Mouse (Mus musculus) forebrain, embryonic 15.5 days (tissue): ENCODE data around the gene Vegfa. TPM values are rescaled to one million over a fixed set of nuclear protein-coding genes. Genes with fewer than 3 reads are reported as not detected.
A peak's percentile ranks its signal among the peaks of the same experiment; 100 is the strongest.

Experiments used
- ATAC-seq: fragments of 200-750 bp; cut with Nextera tagmentation; replicated peaks from 2 replicates; pipeline ENCODE4 v1.8.0; 2017; ENCODE audit warnings: mild to moderate bottlenecking, moderate TSS enrichment, moderate library complexity
- H3K27ac ChIP-seq: fragments of 300-500 bp; sonication (generic); replicated peaks from 2 replicates; pipeline ENCODE4 v1.5.1; 2015; ENCODE audit warnings: mild to moderate bottlenecking, inconsistent platforms
- H3K27me3 ChIP-seq: fragments of 300-500 bp; sonication (generic); 2 replicates; pipeline ENCODE4 v1.6.1; 2015; ENCODE audit warnings: inconsistent platforms
- H3K36me3 ChIP-seq: fragments of 300-500 bp; sonication (generic); 2 replicates; pipeline ENCODE4 v1.6.1; 2015; ENCODE audit warnings: mild to moderate bottlenecking, inconsistent platforms
- H3K4me1 ChIP-seq: fragments of 300-500 bp; sonication (generic); 2 replicates; pipeline ENCODE4 v1.6.1; 2015; ENCODE audit warnings: inconsistent platforms
- H3K4me2 ChIP-seq: fragments of 300-500 bp; sonication (generic); replicated peaks from 2 replicates; pipeline ENCODE4 v1.6.1; 2015; ENCODE audit warnings: mild to moderate bottlenecking, inconsistent platforms
- H3K4me3 ChIP-seq: fragments of 300-500 bp; sonication (generic); 2 replicates; pipeline ENCODE4 v1.5.1; 2015; ENCODE audit warnings: mild to moderate bottlenecking, inconsistent platforms
- H3K9ac ChIP-seq: fragments of 300-500 bp; sonication (generic); replicated peaks from 2 replicates; pipeline ENCODE4 v1.6.1; 2015; ENCODE audit warnings: mild to moderate bottlenecking, inconsistent platforms
- H3K9me3 ChIP-seq: fragments of 300-500 bp; sonication (generic); 2 replicates; pipeline ENCODE4 v1.6.1; 2016; ENCODE audit warnings: inconsistent platforms
- WGBS: fragments of 180-500 bp; shearing (Covaris S2); methylation state at CpG from one replicate; pipeline ENCODE4 v1.1.7; 2015; ENCODE audit warnings: mixed read lengths; 5-methylcytosine and 5-hydroxymethylcytosine counted together
- polyA plus RNA-seq: library from polyadenylated mRNA; unstranded; fragments of >200 nt; fragmentation: Nextera tagmentation; extraction: Ambion mirVana; gene quantifications from 2 replicates; pipeline ENCODE4 v1.2.1, GENCODE M21; 2015

The Vegfa gene
- polyA plus RNA-seq, 1 experiment from 2014 or later: 3.1 TPM

- Histone ChIP-seq H3K27ac (no peak overlapping the region), H3K27me3 (no peaks in the 10 kb centered on the region), H3K4me2 (no peak overlapping the region), H3K9ac (no peak overlapping the region), H3K4me1 (no peaks in the 10 kb centered on the region), H3K36me3 (no peaks in the 10 kb centered on the region), H3K4me3 (no peak overlapping the region), H3K9me3 (no peaks in the 10 kb centered on the region)
- no peak for ATAC-seq
- WGBS: 77% methylated on average over 9 of the region's 9 CpGs
These were observed 37.9 kb upstream of the Vegfa start for GRCm38 (mm10) chr17:46070046-46070445.

GRCm38 (mm10) chr17:46063974-46064312 lies 31.8 kb upstream of the Vegfa start:
- H3K27me3 ChIP-seq: no peaks in the 10 kb centered on the region
- H3K4me2 ChIP-seq: no peak overlapping the region
- H3K4me1 ChIP-seq: peaks cover 11% of the 10 kb centered on the region
- H3K9ac ChIP-seq: no peak overlapping the region
- H3K36me3 ChIP-seq: no peaks in the 10 kb centered on the region
- no peak overlapping the region for H3K4me3 ChIP-seq
- H3K9me3 ChIP-seq: no peaks in the 10 kb centered on the region
- 0 out of 2 replicates have a peak, but pooled peaks have one; percentile 38 for ATAC-seq
- no peak overlapping the region for H3K27ac ChIP-seq
- 31% methylated on average over 6 of the region's 6 CpGs for WGBS

- no peak overlapping the region for H3K9ac ChIP-seq
- no peaks in the 10 kb centered on the region for H3K27me3 ChIP-seq
- no peak overlapping the region for H3K4me2 ChIP-seq
- H3K4me3 ChIP-seq: no peak overlapping the region
- 12% methylated on average over 10 of the region's 10 CpGs for WGBS
- no peaks in the 10 kb centered on the region for H3K36me3 ChIP-seq
- peak overlapping the region; percentile 36; the same call in 1 of the 2 replicates for H3K27ac ChIP-seq
- peak; percentile 66 for ATAC-seq
- peaks cover 11% of the 10 kb centered on the region for H3K4me1 ChIP-seq
- H3K9me3 ChIP-seq: no peaks in the 10 kb centered on the region
These were observed 31.3 kb upstream of the Vegfa start for GRCm38 (mm10) chr17:46063283-46063973.

DNA sequence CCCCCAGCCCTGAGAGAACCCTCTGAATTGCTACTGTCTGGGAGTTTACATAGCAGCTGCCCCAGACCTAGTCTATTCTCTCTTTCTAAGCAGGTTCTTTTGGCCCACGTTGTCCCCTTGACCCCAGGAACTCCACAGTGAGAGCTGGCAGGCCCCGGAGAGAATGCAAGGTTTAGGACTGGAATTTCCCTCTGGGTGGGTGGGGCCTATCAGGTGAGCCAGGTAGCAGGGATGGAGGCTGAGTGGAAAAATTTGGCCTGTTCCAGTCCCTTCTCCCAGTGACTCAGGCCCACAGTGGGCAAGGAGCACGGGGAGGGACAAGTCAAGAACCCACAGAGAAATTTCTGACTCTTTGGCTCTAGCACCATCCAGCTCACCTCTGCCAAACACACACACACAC lies 28.1 kb upstream of the Vegfa start:
- no peak for ATAC-seq
- Histone ChIP-seq H3K27me3 (no peaks in the 10 kb centered on the region), H3K4me2 (no peak overlapping the region), H3K4me1 (peaks cover 11% of the 10 kb centered on the region), H3K36me3 (no peaks in the 10 kb centered on the region), H3K9ac (no peak overlapping the region), H3K9me3 (no peaks in the 10 kb centered on the region), H3K4me3 (no peak overlapping the region), H3K27ac (no peak overlapping the region)
- 72% methylated on average over 3 of the region's 3 CpGs for WGBS

- Histone ChIP-seq H3K27ac (no peak overlapping the region), H3K27me3 (no peaks in the 10 kb centered on the region), H3K4me3 (no peak overlapping the region), H3K4me1 (peaks cover 11% of the 10 kb centered on the region), H3K36me3 (no peaks in the 10 kb centered on the region), H3K9ac (no peak overlapping the region), H3K4me2 (no peak overlapping the region), H3K9me3 (no peaks in the 10 kb centered on the region)
- WGBS: 71% methylated on average over 15 of the region's 15 CpGs
- no peak for ATAC-seq
These were observed 27.2 kb upstream of the Vegfa start for GRCm38 (mm10) chr17:46059226-46059825.

- no peaks in the 10 kb centered on the region for H3K27me3 ChIP-seq
- H3K27ac ChIP-seq: no peak overlapping the region
- no peak overlapping the region for H3K4me2 ChIP-seq
- no peak overlapping the region for H3K9ac ChIP-seq
- WGBS: 62% methylated on average over 7 of the region's 7 CpGs
- no peaks in the 10 kb centered on the region for H3K9me3 ChIP-seq
- H3K36me3 ChIP-seq: no peaks in the 10 kb centered on the region
- H3K4me3 ChIP-seq: no peak overlapping the region
- H3K4me1 ChIP-seq: no peaks in the 10 kb centered on the region
- ATAC-seq: no peak
These were observed 24.1 kb upstream of the Vegfa start for GRCm38 (mm10) chr17:46056288-46056687.

GRCm38 (mm10) chr17:46055736-46056135 lies 23.6 kb upstream of the Vegfa start:
- no peaks in the 10 kb centered on the region for H3K9me3 ChIP-seq
- no peaks in the 10 kb centered on the region for H3K36me3 ChIP-seq
- ATAC-seq: no peak
- H3K4me1 ChIP-seq: no peaks in the 10 kb centered on the region
- WGBS: 91% methylated on average over 7 of the region's 7 CpGs
- H3K9ac ChIP-seq: no peak overlapping the region
- no peak overlapping the region for H3K4me3 ChIP-seq
- no peaks in the 10 kb centered on the region for H3K27me3 ChIP-seq
- no peak overlapping the region for H3K4me2 ChIP-seq
- no peak overlapping the region for H3K27ac ChIP-seq

DNA sequence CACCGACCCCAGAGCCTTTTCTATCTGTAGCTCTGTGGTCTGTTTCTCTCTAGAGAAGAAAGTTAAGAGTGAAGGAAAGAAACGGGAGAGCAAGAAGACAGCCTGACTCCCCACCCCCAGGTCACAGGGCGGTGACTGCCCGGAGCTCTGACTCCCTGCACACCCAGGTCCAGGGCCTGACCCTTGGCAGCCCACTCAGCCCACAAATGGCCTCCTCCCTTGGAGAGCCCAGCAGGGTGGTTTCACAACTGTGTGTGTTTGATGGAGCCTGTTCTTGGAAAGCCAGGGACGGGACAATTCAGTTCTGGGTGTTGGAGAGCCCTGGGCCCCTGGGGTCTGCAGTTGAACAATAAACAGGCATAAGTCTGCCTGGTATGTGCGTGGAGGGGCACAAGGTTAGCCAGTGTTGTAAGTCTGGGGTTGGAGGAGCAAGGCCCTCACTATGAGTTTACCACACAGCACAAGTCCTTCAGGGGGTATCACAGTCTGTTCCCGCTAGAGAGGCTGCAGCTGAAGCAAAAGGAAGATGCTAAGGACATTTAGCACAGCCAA lies 21.2 kb upstream of the Vegfa start:
- Histone ChIP-seq H3K4me2 (no peak overlapping the region), H3K27me3 (no peaks in the 10 kb centered on the region), H3K4me3 (no peak overlapping the region), H3K36me3 (no peaks in the 10 kb centered on the region), H3K9me3 (no peaks in the 10 kb centered on the region), H3K27ac (no peak overlapping the region), H3K4me1 (no peaks in the 10 kb centered on the region), H3K9ac (no peak overlapping the region)
- ATAC-seq: no peak
- 84% methylated on average over 7 of the region's 7 CpGs for WGBS

- no peaks in the 10 kb centered on the region for H3K9me3 ChIP-seq
- ATAC-seq: no peak
These were observed 20.0 kb upstream of the Vegfa start for GRCm38 (mm10) chr17:46052146-46052545.

GRCm38 (mm10) chr17:46051356-46051755 lies 19.2 kb upstream of the Vegfa start:
- H3K9me3 ChIP-seq: no peaks in the 10 kb centered on the region
- no peaks in the 10 kb centered on the region for H3K4me1 ChIP-seq
- no peak overlapping the region for H3K4me2 ChIP-seq
- no peak overlapping the region for H3K27ac ChIP-seq
- no peak overlapping the region for H3K4me3 ChIP-seq
- no peaks in the 10 kb centered on the region for H3K27me3 ChIP-seq
- 72% methylated on average over 5 of the region's 5 CpGs for WGBS
- no peaks in the 10 kb centered on the region for H3K36me3 ChIP-seq
- H3K9ac ChIP-seq: no peak overlapping the region
- no peak for ATAC-seq

More at GRCm38 (mm10) chr17:46052146-46052545, 20.0 kb upstream of the Vegfa start:
- no peak overlapping the region for H3K9ac ChIP-seq
- H3K4me2 ChIP-seq: no peak overlapping the region
- H3K4me3 ChIP-seq: no peak overlapping the region
- 30% methylated on average over 3 of the region's 3 CpGs for WGBS
- no peak overlapping the region for H3K27ac ChIP-seq
- H3K27me3 ChIP-seq: no peaks in the 10 kb centered on the region
- no peaks in the 10 kb centered on the region for H3K4me1 ChIP-seq
- no peaks in the 10 kb centered on the region for H3K36me3 ChIP-seq

DNA sequence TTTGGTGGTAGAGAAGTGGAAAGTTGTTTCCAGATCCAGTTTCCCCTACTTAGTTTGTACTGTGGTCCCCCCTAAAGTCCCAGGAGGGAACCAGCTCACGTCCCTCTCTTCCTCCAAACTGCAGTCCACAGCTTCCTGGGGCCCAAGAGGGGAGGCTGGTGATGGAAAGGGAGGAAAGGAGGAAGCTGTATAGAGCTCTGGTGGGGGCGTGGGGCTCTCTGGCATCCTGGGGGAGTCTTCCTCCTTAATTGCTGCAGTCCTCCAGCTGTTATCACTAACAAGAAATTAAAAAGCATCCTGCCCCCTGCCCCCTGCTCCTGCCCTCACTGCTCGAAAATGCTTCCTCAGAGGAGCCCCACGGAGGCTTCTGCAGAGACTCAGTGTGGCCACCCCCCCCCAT lies 17.4 kb upstream of the Vegfa start:
- no peaks in the 10 kb centered on the region for H3K27me3 ChIP-seq
- no peak overlapping the region for H3K4me3 ChIP-seq
- no peak for ATAC-seq
- H3K4me2 ChIP-seq: no peak overlapping the region
- no peak overlapping the region for H3K27ac ChIP-seq
- no peaks in the 10 kb centered on the region for H3K9me3 ChIP-seq
- no peaks in the 10 kb centered on the region for H3K4me1 ChIP-seq
- no peak overlapping the region for H3K9ac ChIP-seq
- 62% methylated on average over 4 of the region's 4 CpGs for WGBS
- H3K36me3 ChIP-seq: no peaks in the 10 kb centered on the region

- Histone ChIP-seq H3K4me1 (no peaks in the 10 kb centered on the region), H3K4me2 (no peak overlapping the region), H3K9me3 (no peaks in the 10 kb centered on the region), H3K4me3 (no peak overlapping the region), H3K9ac (no peak overlapping the region), H3K36me3 (no peaks in the 10 kb centered on the region), H3K27ac (no peak overlapping the region), H3K27me3 (no peaks in the 10 kb centered on the region)
- WGBS: 91% methylated on average over 4 of the region's 4 CpGs
- no peak for ATAC-seq
These were observed 16.0 kb upstream of the Vegfa start for GRCm38 (mm10) chr17:46048184-46048583.
